Mouse (Mus musculus): ENCODE measurements around the gene Capn1. TPM values are rescaled to one million over a fixed set of nuclear protein-coding genes. Genes with fewer than 3 reads are reported as not detected.

Capn1 gene
- 11.8 and 12.4 TPM in 2 replicates for polyA plus RNA-seq (2015; fragmentation: Nextera tagmentation; extraction: Ambion mirVana)

GRCm38 (mm10) chr19:6015511-6016315, at the start of gene Capn1:
Capn1 (minus strand) TSS chr19:6015897.
- peak within 1 kb of the TSS; percentile 34 for H3K27ac ChIP-seq (ENCODE audit: low read length)
- ATAC-seq: peak; percentile 83

GRCm38 (mm10) chr19:6063081-6063480, 47.4 kb upstream of the Capn1 start:
- Histone ChIP-seq H3K9me3 (ENCODE audit: control insufficient read depth, low read length) (no peaks in the 10 kb centered on the region), H3K27ac (ENCODE audit: low read length) (no peak overlapping the region), H3K4me2 (ENCODE audit: low read depth, low read length) (peak overlapping the region; percentile 98; the same call in 1 of the 2 replicates), H3K9ac (ENCODE audit: low read depth, low read length) (peak overlapping the region; percentile 95; the same call in 1 of the 2 replicates), H3K36me3 (ENCODE audit: control insufficient read depth, insufficient read depth, low read length) (no peaks in the 10 kb centered on the region), H3K4me1 (ENCODE audit: control insufficient read depth, insufficient read depth, low read length) (peaks cover 39% of the 10 kb centered on the region), H3K4me3 (ENCODE audit: low read length) (no peak overlapping the region), H3K27me3 (replicated peaks; ENCODE audit: control insufficient read depth, insufficient read depth, low read length) (no peaks in the 10 kb centered on the region)
- ATAC-seq: no peak
- WGBS: 87% methylated on average over 6 of the region's 6 CpGs

More at GRCm38 (mm10) chr19:6015511-6016315, at the start of gene Capn1:
- H3K27me3 ChIP-seq (replicated peaks; ENCODE audit: control insufficient read depth, insufficient read depth, low read length): no peaks in the 10 kb centered on the region
- peaks cover 13% of the 10 kb centered on the region for H3K4me1 ChIP-seq (ENCODE audit: control insufficient read depth, insufficient read depth, low read length)
- 3% methylated on average over 38 of the region's 40 CpGs for WGBS
- H3K36me3 ChIP-seq (ENCODE audit: control insufficient read depth, insufficient read depth, low read length): no peaks in the 10 kb centered on the region
- H3K9me3 ChIP-seq (ENCODE audit: control insufficient read depth, low read length): no peaks in the 10 kb centered on the region
- H3K4me2 ChIP-seq (ENCODE audit: low read depth, low read length): peak within 1 kb of the TSS; percentile 92
- H3K4me3 ChIP-seq (ENCODE audit: low read length): peak within 1 kb of the TSS; percentile 64
- peak within 1 kb of the TSS; percentile 78 for H3K9ac ChIP-seq (ENCODE audit: low read depth, low read length)

GRCm38 (mm10) chr19:6062418-6062817, 46.7 kb upstream of the Capn1 start:
- Histone ChIP-seq H3K27me3 (replicated peaks; ENCODE audit: control insufficient read depth, insufficient read depth, low read length) (no peaks in the 10 kb centered on the region), H3K9me3 (ENCODE audit: control insufficient read depth, low read length) (no peaks in the 10 kb centered on the region), H3K9ac (ENCODE audit: low read depth, low read length) (peak overlapping the region; percentile 95), H3K36me3 (ENCODE audit: control insufficient read depth, insufficient read depth, low read length) (no peaks in the 10 kb centered on the region), H3K27ac (ENCODE audit: low read length) (peak overlapping the region; percentile 95; the same call in 1 of the 2 replicates), H3K4me2 (ENCODE audit: low read depth, low read length) (peak overlapping the region; percentile 98), H3K4me1 (ENCODE audit: control insufficient read depth, insufficient read depth, low read length) (peaks cover 37% of the 10 kb centered on the region), H3K4me3 (ENCODE audit: low read length) (peak overlapping the region; percentile 95)
- no peak for ATAC-seq
- 38% methylated on average over 5 of the region's 5 CpGs for WGBS

- H3K36me3 ChIP-seq (ENCODE audit: control insufficient read depth, insufficient read depth, low read length): no peaks in the 10 kb centered on the region
- H3K27ac ChIP-seq (ENCODE audit: low read length): peak overlapping the region; percentile 95
- 1% methylated on average over 44 of the region's 44 CpGs for WGBS
Measured at GRCm38 (mm10) chr19:6061641-6062302, 46.1 kb upstream of the Capn1 start.

GRCm38 (mm10) chr19:6061021-6061533, 45.4 kb upstream of the Capn1 start, which contains the start of gene Znhit2:
Znhit2 (plus strand) TSS chr19:6061192.
- under 1% methylated on average over 58 of the region's 58 CpGs for WGBS

More at GRCm38 (mm10) chr19:6061641-6062302, 46.1 kb upstream of the Capn1 start:
- Histone ChIP-seq H3K4me1 (ENCODE audit: control insufficient read depth, insufficient read depth, low read length) (peaks cover 32% of the 10 kb centered on the region), H3K9ac (ENCODE audit: low read depth, low read length) (peak overlapping the region; percentile 95), H3K4me2 (ENCODE audit: low read depth, low read length) (peak overlapping the region; percentile 98), H3K9me3 (ENCODE audit: control insufficient read depth, low read length) (no peaks in the 10 kb centered on the region), H3K4me3 (ENCODE audit: low read length) (peak overlapping the region; percentile 95), H3K27me3 (replicated peaks; ENCODE audit: control insufficient read depth, insufficient read depth, low read length) (no peaks in the 10 kb centered on the region)
- ATAC-seq: peak; percentile 11; the same call in 1 of the 2 replicates

GRCm38 (mm10) chr19:6058966-6059365, 43.3 kb upstream of the Capn1 start:
- H3K9ac ChIP-seq (ENCODE audit: low read depth, low read length): peak overlapping the region; percentile 87
- H3K36me3 ChIP-seq (ENCODE audit: control insufficient read depth, insufficient read depth, low read length): peaks cover 7% of the 10 kb centered on the region; the same call in 1 of the 2 replicates
- no peak for ATAC-seq
- peaks cover 33% of the 10 kb centered on the region for H3K4me1 ChIP-seq (ENCODE audit: control insufficient read depth, insufficient read depth, low read length)
- no peaks in the 10 kb centered on the region for H3K27me3 ChIP-seq (replicated peaks; ENCODE audit: control insufficient read depth, insufficient read depth, low read length)
- WGBS: 65% methylated on average over 5 of the region's 5 CpGs
- H3K27ac ChIP-seq (ENCODE audit: low read length): peak overlapping the region; percentile 74
- H3K4me2 ChIP-seq (ENCODE audit: low read depth, low read length): peak overlapping the region; percentile 80
- no peaks in the 10 kb centered on the region for H3K9me3 ChIP-seq (ENCODE audit: control insufficient read depth, low read length)
- peak overlapping the region; percentile 83 for H3K4me3 ChIP-seq (ENCODE audit: low read length)

More at GRCm38 (mm10) chr19:6061021-6061533, 45.4 kb upstream of the Capn1 start, which contains the start of gene Znhit2:
- Histone ChIP-seq H3K4me1 (ENCODE audit: control insufficient read depth, insufficient read depth, low read length) (peaks cover 32% of the 10 kb centered on the region), H3K27ac (ENCODE audit: low read length) (peak within 1 kb of the TSS; percentile 95), H3K27me3 (replicated peaks; ENCODE audit: control insufficient read depth, insufficient read depth, low read length) (no peaks in the 10 kb centered on the region), H3K9ac (ENCODE audit: low read depth, low read length) (peak within 1 kb of the TSS; percentile 95), H3K4me3 (ENCODE audit: low read length) (peak within 1 kb of the TSS; percentile 95), H3K36me3 (ENCODE audit: control insufficient read depth, insufficient read depth, low read length) (no peaks in the 10 kb centered on the region), H3K4me2 (ENCODE audit: low read depth, low read length) (peak within 1 kb of the TSS; percentile 98), H3K9me3 (ENCODE audit: control insufficient read depth, low read length) (no peaks in the 10 kb centered on the region)
- peak; percentile 71 for ATAC-seq

- Histone ChIP-seq H3K9me3 (ENCODE audit: control insufficient read depth, low read length) (no peaks in the 10 kb centered on the region), H3K36me3 (ENCODE audit: control insufficient read depth, insufficient read depth, low read length) (peaks cover 8% of the 10 kb centered on the region; the same call in 1 of the 2 replicates), H3K27me3 (replicated peaks; ENCODE audit: control insufficient read depth, insufficient read depth, low read length) (no peaks in the 10 kb centered on the region), H3K27ac (ENCODE audit: low read length) (peak overlapping the region; percentile 74), H3K4me2 (ENCODE audit: low read depth, low read length) (peak overlapping the region; percentile 80), H3K4me3 (ENCODE audit: low read length) (peak overlapping the region; percentile 83), H3K9ac (ENCODE audit: low read depth, low read length) (peak overlapping the region; percentile 87), H3K4me1 (ENCODE audit: control insufficient read depth, insufficient read depth, low read length) (peaks cover 33% of the 10 kb centered on the region)
- no peak for ATAC-seq
- 23% methylated on average over 5 of the region's 5 CpGs for WGBS
Measured at GRCm38 (mm10) chr19:6058513-6058912, 42.8 kb upstream of the Capn1 start.

GRCm38 (mm10) chr19:6057313-6058096, 41.8 kb upstream of the Capn1 start, which contains the start of the genes Mrpl49 and Fau:
Mrpl49 (minus strand) TSS chr19:6057785.
Fau (plus strand) TSS chr19:6057844.
- H3K27ac ChIP-seq (ENCODE audit: low read length): peak within 1 kb of the TSS; percentile 74
- no peaks in the 10 kb centered on the region for H3K27me3 ChIP-seq (replicated peaks; ENCODE audit: control insufficient read depth, insufficient read depth, low read length)
- H3K4me2 ChIP-seq (ENCODE audit: low read depth, low read length): peak within 1 kb of the TSS; percentile 80
- H3K4me3 ChIP-seq (ENCODE audit: low read length): peak within 1 kb of the TSS; percentile 83
- peaks cover 28% of the 10 kb centered on the region for H3K4me1 ChIP-seq (ENCODE audit: control insufficient read depth, insufficient read depth, low read length)
- peaks cover 17% of the 10 kb centered on the region for H3K36me3 ChIP-seq (ENCODE audit: control insufficient read depth, insufficient read depth, low read length)
- H3K9me3 ChIP-seq (ENCODE audit: control insufficient read depth, low read length): no peaks in the 10 kb centered on the region
- peak within 1 kb of the TSS; percentile 87 for H3K9ac ChIP-seq (ENCODE audit: low read depth, low read length)
- whole genome bisulfite sequencing: 2% methylated on average over 63 of the region's 63 CpGs
- peak; percentile 83 for ATAC-seq
